Mouse (Mus musculus) mature B cell (primary cell): ENCODE results near the gene Golga2.

Source experiments
- in situ Hi-C: fragments of 300-500 bp; cut with MboI; formaldehyde crosslinking; loops from 2 replicates; pipeline ENCODE4 v1.14.3; 2019

Gene Golga2

DNA sequence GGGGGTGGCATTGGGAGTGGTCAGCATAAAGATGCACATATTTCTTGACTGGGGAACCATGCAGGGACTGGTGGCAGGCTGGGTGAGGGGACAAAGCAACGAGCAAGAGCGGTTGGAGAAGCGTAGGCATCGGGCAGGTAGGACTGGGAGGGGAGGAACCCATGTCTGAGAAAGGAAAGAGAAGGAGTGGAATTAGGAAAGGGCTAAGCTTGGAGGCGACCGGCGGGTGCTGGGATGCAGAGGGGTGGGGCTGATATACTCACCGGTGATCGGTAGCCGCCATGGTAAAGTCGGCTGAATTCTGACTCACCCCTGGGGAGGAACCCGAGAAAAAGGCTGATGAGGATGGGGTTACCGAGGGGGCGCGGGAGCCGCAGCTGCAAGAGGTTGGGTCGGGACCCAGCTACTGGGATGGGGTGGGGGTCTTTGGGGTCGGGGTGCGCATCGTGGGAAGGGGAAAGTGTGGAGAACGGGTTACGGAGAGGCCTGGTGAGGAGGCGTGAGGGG, at the start of gene Golga2:
TSS of gene Golga2 (plus strand) at position 51 of the 507 bp plus-strand sequence.
- in situ Hi-C loops: no loop called here

- in situ Hi-C loops: no loop called here
Measured at GRCm38 (mm10) chr2:32237571-32237970, 49.6 kb upstream of the Golga2 start.

DNA sequence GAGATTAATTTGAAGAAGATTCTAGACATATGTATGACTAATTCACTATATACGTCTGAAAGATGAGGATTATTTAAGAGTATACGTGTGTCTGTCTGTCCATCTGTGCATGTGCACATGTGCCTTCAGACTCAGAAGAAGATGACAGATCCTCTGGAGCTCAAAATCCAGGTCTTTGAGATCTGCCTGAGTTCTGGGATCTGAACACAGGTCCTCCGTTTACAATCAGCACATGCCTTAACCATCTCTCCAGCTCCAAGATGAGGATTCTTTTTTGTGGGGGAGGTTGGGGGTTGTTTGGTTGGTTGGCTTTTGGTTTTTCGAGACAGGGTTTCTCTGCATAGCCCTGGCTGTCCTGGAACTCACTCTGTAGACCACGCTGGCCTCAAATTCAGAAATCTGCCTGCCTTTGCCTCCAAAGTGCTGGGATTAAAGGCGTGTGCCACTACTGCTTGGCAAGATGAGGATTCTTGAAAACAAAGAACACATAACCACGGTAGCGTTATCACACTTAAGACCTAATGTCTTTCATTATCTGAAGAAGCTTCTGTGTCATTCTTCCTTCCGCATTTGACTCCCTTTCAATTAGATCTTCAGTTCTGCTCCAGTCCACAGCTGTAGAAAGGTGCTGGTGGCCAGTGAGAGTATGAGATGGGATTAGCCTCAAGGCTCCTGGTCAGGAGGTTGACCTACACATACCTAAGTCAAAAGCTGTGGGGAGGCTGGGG, 48.3 kb upstream of the Golga2 start:
- in situ Hi-C loops: no loop called here

- in situ Hi-C loops: no loop called here
Measured at GRCm38 (mm10) chr2:32240591-32240990, 46.6 kb upstream of the Golga2 start.

GRCm38 (mm10) chr2:32242986-32243385, 44.2 kb upstream of the Golga2 start:
- in situ Hi-C loops: no loop called here

GRCm38 (mm10) chr2:32246741-32247140, 40.4 kb upstream of the Golga2 start:
- in situ Hi-C loops: no loop called here

DNA sequence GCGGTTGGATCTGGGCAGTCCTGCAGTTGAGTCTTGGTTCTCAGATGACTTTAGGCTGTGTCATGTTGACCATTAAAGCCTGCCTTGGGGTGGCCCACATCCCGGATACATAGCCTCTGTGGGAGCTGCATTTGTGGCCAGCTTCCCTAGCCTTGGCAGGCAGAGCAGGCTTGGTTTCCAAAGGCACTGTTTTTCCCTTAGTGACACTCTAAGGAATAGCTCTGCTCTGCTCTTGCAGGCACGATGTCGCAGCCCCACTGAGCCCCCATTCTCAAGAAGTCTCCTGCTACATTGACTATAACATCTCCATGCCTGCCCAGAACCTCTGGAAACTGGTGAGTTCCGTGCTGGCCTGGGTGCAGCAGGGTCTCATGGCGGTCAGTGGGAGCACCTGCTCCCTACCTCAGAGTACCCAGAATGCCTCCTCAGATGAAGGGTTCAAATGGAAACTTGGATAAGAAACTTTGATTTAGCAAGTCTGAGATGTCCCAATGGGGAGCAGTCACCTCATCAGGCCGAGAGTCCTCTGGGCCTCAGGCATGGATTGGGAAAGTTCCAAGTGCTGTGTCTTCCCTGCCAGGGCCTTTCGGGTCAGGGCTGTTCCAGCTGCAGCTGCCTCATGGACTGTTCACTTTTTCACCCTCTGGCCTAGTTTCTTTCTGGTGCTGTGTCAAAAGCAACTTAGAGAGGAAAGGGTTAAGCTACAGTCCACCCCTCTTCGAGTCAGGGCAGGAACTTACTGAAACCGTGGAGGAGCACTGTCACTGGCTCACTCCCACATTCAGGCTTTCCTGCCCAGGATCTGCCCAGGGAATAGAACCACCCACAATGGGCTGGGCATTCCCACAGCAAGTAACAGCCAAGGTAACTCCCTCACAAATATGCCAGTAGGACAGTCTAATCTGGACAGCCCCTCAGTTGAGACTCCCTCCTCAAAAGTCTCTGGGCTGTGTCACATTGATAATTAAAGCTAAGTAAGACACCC, 38.5 kb upstream of the Golga2 start:
- in situ Hi-C loops: no loop called here

- in situ Hi-C loops: no loop called here
Measured at GRCm38 (mm10) chr2:32251791-32252527, 35.2 kb upstream of the Golga2 start.

- in situ Hi-C loops: no loop called here
Measured at GRCm38 (mm10) chr2:32252658-32253057, 34.5 kb upstream of the Golga2 start.

DNA sequence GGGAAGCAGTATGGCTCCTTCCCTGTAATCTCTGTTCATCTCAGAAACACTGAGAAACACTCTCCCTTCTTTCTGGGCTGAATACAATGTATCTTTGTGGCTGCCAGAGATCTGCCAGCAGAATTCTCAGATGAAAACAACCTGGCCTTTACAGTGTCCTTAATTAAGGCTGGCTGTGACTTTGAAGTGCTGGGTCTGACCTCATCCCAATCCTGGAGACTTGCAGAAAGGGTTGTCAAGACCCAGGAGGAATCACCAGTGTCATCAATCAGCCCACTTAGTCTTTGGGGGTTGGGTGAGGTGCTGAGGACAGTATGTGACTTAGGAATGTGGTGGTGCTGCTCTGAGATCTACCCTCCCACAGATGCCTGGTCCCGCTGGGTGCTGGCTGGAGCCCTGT, 33.8 kb upstream of the Golga2 start:
- in situ Hi-C loops: no loop called here

DNA sequence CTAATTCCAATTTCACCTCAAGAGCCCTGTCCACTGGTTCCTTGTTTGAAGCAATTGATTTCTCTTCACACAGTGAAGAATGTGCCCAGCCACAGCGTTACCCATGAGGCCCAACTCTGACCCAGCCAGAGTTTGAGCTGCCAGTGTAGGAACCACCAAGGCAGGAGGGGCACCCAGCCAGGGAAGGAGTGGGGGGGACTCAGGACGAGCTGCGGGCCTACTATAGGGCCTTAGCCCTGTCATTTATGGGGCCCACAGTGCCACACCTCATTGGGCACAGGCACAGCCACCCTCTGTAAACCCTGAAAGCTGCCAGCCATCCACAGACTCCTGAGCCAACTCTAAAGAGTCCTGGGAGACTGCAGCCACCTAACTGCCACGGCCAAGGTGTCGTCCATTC, 32.6 kb upstream of the Golga2 start:
- in situ Hi-C loops: no loop called here

DNA sequence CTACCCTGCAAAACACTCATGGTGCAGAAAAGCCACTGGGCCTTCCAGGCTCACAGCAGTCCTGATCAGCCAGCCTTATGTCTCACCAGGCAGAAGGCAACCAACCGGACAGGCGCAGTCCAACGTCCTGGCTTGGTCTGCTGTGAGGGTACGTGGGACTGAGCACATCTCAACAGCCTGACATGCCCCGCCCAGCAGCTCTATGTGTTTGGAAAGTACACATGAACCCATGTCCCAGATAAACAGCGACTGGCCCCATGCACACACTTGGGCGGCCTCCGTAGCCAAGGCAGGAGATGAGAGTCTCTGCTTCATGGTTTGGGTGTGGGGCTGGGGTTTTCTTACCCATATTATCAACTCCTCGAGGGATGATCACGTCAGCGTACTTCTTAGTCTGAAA, 30.9 kb upstream of the Golga2 start:
- in situ Hi-C loops: no loop called here

- in situ Hi-C loops: no loop called here
Measured at GRCm38 (mm10) chr2:32258887-32259533, 28.2 kb upstream of the Golga2 start.

DNA sequence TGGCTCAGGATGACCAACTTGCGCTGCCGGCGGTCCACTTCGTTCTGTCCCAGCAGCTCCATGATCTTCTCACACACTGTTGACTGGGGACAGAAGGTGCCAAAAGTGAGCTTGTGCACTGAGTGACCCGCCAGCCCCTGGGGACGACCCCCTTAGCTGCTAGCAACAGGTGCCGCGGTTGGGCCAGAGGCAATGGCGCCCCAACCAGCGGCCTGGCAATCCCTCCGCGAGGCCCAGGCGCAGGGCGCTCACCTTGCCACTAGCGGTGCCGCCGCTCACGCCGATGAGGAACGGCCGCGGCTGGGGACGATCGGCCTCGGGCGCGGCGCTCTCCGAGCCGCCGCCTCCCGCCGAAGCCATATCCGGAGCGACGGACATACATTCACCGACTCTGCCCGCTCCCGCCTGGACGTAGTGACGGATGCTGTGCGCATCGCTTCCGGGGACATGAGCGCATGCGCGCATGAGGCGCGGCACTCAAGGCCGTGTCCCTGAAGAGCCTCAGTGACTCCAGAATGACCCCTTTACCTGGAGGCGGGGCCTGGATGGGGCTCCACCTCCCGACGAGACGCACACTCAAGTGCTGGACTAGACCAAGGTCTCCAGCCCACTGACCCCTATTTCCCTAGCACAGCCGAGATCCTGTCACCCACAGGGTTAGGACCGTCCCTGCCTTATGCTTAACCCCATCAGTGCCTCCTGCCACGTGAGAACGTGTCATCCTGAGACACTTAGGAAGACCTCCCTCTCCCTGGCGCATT, 27.3 kb upstream of the Golga2 start, which contains the start of gene Uck1:
TSS of gene Uck1 (minus strand) at position 503 of the 761 bp plus-strand sequence.
- in situ Hi-C loops: no loop called here

DNA sequence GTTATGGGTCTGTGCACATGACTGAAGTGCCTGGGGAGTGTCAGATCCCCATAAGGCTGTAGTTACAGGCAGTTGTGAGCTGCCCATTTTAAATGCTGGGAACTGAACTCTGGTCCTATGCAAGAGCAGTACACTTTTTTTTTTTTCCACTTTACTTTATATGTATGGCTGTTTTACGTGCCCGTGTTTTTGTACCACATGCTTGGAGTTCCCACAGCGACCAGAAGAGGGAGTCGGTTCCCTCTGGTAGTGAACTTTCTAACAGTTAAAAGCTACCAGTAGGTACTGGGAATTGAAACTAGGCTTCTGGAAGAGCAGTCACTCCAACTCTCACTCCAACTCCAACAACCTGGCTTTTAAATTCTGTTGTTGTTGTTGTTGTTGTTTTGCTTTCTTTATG, 26.5 kb upstream of the Golga2 start:
- in situ Hi-C loops: no loop called here

DNA sequence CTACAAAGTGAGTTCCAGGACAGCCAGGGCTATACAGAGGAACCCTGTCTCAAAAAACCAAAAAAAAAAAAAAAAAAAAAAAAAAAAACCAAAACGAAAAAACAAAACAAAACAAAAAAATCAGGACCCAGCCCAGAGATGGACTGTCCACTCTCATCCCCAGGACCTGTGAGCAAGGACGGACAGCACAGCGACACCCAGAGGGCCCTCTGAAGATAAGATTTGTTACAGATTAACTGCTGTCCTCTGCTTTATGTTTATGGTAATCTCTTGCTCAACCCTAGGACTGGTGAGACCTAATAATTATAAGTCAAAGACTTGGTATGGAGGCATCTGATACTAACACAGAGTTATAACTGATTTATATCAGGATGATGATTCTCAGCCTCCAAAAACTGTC, 11.4 kb upstream of the Golga2 start:
- in situ Hi-C loops: no loop called here

- in situ Hi-C loops: no loop called here
Measured at GRCm38 (mm10) chr2:32282289-32282688, 4.9 kb upstream of the Golga2 start.

GRCm38 (mm10) chr2:32282727-32283126, 4.5 kb upstream of the Golga2 start:
- in situ Hi-C loops: no loop called here

GRCm38 (mm10) chr2:32283986-32284385, 3.2 kb upstream of the Golga2 start:
- in situ Hi-C loops: no loop called here

DNA sequence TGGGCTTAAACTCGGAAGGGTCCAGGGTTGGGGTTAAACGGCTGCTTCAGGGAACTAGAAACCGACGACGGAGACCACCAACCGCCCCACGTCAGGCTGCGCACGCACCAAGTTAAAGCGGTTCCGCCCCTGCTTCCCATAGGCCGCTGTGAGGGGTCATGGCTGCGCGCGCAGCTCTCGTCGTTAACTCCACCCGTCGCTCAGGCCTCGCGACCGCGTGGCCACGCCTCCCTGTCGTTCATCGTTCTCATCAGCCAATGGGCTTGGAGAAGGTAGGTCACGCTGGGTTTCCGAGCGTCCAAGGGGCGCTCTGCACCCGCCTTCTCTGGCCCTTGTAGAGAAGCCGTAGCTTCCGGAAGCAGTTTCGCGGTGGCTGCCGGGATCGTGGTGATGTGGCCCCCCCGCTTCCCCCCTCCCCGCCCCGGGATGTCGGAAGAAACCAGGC, 761 bp downstream of the Golga2 start, which contains the start of gene Swi5:
TSS of gene Swi5 (minus strand) at position 153 of the 445 bp plus-strand sequence.
- in situ Hi-C loops: no loop called here
